Mouse (Mus musculus): ENCODE results near the gene Smad6.

Gene Smad6

GRCm38 (mm10) chr9:63912051-63912450 lies 109.8 kb downstream of the Smad6 start:
- DNase-seq (ENCODE audit: low read depth): no peak

DNA sequence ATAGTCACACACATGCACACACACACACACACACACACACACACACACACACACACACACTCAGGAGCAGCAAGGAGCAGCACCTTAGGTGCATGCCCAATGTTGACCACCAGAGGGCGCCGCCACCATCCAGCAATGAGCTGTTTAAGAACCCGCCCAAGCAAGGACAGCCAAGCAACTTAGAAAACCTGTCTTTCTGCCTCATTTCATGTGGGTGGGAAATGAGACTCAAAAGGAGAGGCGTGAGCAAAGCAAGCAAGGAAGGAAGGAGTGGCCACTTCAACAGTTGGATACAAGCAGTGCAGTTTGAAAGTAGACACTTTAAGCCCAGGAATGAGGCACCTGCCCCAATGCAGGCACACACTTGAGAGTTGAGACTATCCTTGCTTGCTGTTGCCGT lies 112.2 kb downstream of the Smad6 start:
- DNase-seq (ENCODE audit: low read depth): peak; percentile 72

DNA sequence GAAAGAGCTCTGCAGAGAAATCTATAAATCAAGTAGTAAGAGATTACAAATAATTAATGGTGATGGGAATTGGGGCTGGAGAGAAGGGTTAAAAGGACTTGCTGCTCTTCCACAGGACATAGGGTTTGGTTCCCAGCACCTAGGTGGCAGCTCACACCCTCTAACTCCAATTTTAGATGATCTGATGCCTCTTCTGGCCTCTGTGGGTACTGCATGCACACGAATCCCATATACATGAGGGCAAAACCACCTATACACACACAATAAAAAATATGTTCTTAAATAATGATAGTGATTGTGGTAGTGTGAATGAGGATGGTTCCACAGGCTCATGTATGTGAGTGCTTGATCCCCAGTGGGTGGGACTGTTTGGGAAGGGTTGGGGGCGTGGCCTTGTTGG lies 117.3 kb downstream of the Smad6 start:
- no peak for DNase-seq (ENCODE audit: low read depth)

Measured in c-Kit-positive CD71-negative TER-119-negative erythroid progenitor cells, embryonic 14.5 days (primary cell).